Mouse (Mus musculus) forebrain, embryonic 11.5 days (tissue): ENCODE data around the gene Ppp1r3c. TPM values are rescaled to one million over a fixed set of nuclear protein-coding genes. Genes with fewer than 3 reads are reported as not detected.

Source experiments
- ATAC-seq: fragments of 200-750 bp; cut with Nextera tagmentation; replicated peaks from 2 replicates; pipeline ENCODE4 v1.8.0; 2017; ENCODE audit warnings: moderate TSS enrichment; ENCODE audit not compliant: low FRiP score
- DNase-seq: peaks from one replicate; pipeline ENCODE4 v3.0.0-alpha.2; 2017; ENCODE audit warnings: low spot score
- H3K27ac ChIP-seq: fragments of 300-500 bp; sonication (generic); 2 replicates; pipeline ENCODE4 v1.5.1; 2014; ENCODE audit warnings: low read depth, low read length
- H3K27me3 ChIP-seq: fragments of 300-500 bp; sonication (generic); 2 replicates; pipeline ENCODE4 v1.6.1; 2014; ENCODE audit warnings: mild to moderate bottlenecking, low read length, mixed read lengths; ENCODE audit not compliant: control insufficient read depth, insufficient read depth
- H3K36me3 ChIP-seq: fragments of 300-500 bp; sonication (generic); 2 replicates; pipeline ENCODE4 v1.6.1; 2014; ENCODE audit warnings: mild to moderate bottlenecking, low read length, moderate library complexity, mixed read lengths; ENCODE audit not compliant: control insufficient read depth, insufficient read depth
- H3K4me1 ChIP-seq: fragments of 300-500 bp; sonication (generic); replicated peaks from 2 replicates; pipeline ENCODE4 v1.6.1; 2014; ENCODE audit warnings: low read length, mixed read lengths; ENCODE audit not compliant: control insufficient read depth, insufficient read depth
- H3K4me2 ChIP-seq: fragments of 300-500 bp; sonication (generic); 2 replicates; pipeline ENCODE4 v1.6.1; 2014; ENCODE audit warnings: low read depth, mild to moderate bottlenecking, low read length, moderate library complexity, mixed read lengths; ENCODE audit not compliant: severe bottlenecking
- H3K4me3 ChIP-seq: fragments of 300-500 bp; sonication (generic); 2 replicates; pipeline ENCODE4 v1.5.1; 2014; ENCODE audit warnings: low read depth, low read length
- H3K9ac ChIP-seq: fragments of 300-500 bp; sonication (generic); 2 replicates; pipeline ENCODE4 v1.6.1; 2014; ENCODE audit warnings: low read length
- H3K9me3 ChIP-seq: fragments of 300-500 bp; sonication (generic); 2 replicates; pipeline ENCODE4 v1.6.1; 2016; ENCODE audit warnings: low read length, mixed read lengths; ENCODE audit not compliant: control insufficient read depth
- WGBS: fragments of 180-500 bp; shearing (Covaris S2); extraction: QIAGEN DNeasy Blood & Tissue Kit; methylation state at CpG from one replicate; pipeline ENCODE4 v1.1.7; 2014; 5-methylcytosine and 5-hydroxymethylcytosine counted together
- polyA plus RNA-seq: library from polyadenylated mRNA; unstranded; fragments of >200 nt; fragmentation: Nextera tagmentation; extraction: Ambion mirVana; gene quantifications from 2 replicates; pipeline ENCODE4 v1.2.1, GENCODE M21; 2014

Ppp1r3c gene
- polyA plus RNA-seq, 1 experiment from 2014 or later: 2.1 TPM

GRCm38 (mm10) chr19:36696601-36697122 is 39.8 kb downstream of the Ppp1r3c start:
- ATAC-seq (no peak), DNase-seq (no peak)

GRCm38 (mm10) chr19:36693530-36693929 is 42.9 kb downstream of the Ppp1r3c start:
- DNase-seq (peak; percentile 2), ATAC-seq (no peak)

More at GRCm38 (mm10) chr19:36696601-36697122, 39.8 kb downstream of the Ppp1r3c start:
- Histone ChIP-seq H3K4me2 (no peak overlapping the region), H3K4me3 (no peak overlapping the region), H3K4me1 (no peaks in the 10 kb centered on the region), H3K27ac (no peak overlapping the region), H3K9me3 (no peaks in the 10 kb centered on the region), H3K36me3 (no peaks in the 10 kb centered on the region), H3K27me3 (no peaks in the 10 kb centered on the region), H3K9ac (no peak overlapping the region)
- WGBS: 80% methylated on average over 7 of the region's 7 CpGs

DNA sequence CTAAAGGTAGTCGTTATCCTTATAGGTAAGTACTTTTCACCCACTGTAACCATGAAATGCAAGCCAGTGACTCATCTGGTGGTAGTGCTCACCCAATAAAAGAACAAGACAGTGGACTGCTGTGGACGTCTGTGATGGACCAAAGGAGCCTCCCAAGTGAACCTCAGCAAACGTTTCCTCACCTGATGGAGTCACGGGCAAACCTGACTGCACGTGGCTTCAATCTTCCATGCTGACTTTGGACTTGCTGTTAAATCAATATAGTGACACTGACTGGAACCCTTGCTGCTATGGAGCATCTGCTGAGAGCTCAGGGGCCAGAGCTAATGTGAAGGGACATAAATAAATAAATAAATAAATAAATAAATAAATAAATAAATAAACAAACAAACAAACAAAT is 44.5 kb downstream of the Ppp1r3c start:
- WGBS: 86% methylated on average over 5 of the region's 5 CpGs

More at GRCm38 (mm10) chr19:36693530-36693929, 42.9 kb downstream of the Ppp1r3c start:
- H3K4me3 ChIP-seq: no peak overlapping the region
- no peaks in the 10 kb centered on the region for H3K27me3 ChIP-seq
- no peak overlapping the region for H3K9ac ChIP-seq
- 85% methylated on average over 2 of the region's 2 CpGs for WGBS
- H3K4me1 ChIP-seq: no peaks in the 10 kb centered on the region
- no peaks in the 10 kb centered on the region for H3K9me3 ChIP-seq
- H3K27ac ChIP-seq: no peak overlapping the region
- H3K4me2 ChIP-seq: no peak overlapping the region
- H3K36me3 ChIP-seq: no peaks in the 10 kb centered on the region

DNA sequence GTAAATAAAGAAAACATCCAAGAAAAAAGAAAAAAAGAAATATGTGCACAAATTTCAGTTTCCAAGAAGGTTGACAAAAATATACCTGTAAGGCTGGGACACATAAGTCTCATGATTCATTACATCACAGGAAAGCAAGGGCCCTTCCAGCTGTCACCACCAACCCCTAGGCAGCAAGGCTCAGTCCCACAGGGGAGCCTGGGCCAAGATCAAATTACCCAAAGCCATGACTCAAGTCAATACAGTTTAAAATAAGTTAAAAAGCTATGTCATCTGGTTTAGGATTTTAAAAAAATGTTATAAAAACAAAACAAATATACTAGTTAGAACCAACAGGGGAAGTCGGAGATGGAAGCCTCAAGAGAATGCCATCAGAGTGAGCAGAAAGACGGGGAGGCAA is 45.2 kb downstream of the Ppp1r3c start:
- DNase-seq: peak; percentile 14
- no peak overlapping the region for H3K27ac ChIP-seq

More for the DNA sequence above, 44.5 kb downstream of the Ppp1r3c start:
- H3K9me3 ChIP-seq: no peaks in the 10 kb centered on the region
- H3K27ac ChIP-seq: no peak overlapping the region
- DNase-seq (no peak), ATAC-seq (no peak)
- no peaks in the 10 kb centered on the region for H3K4me1 ChIP-seq
- H3K4me2 ChIP-seq: no peak overlapping the region
- H3K9ac ChIP-seq: no peak overlapping the region
- no peak overlapping the region for H3K4me3 ChIP-seq
- H3K27me3 ChIP-seq: no peaks in the 10 kb centered on the region
- no peaks in the 10 kb centered on the region for H3K36me3 ChIP-seq

GRCm38 (mm10) chr19:36689205-36689604 is 47.2 kb downstream of the Ppp1r3c start:
- H3K4me1 ChIP-seq: no peaks in the 10 kb centered on the region
- ATAC-seq: no peak
- no peak overlapping the region for H3K4me3 ChIP-seq
- peak; percentile 37 for DNase-seq
- H3K4me2 ChIP-seq: no peak overlapping the region
- no peak overlapping the region for H3K27ac ChIP-seq
- no peaks in the 10 kb centered on the region for H3K9me3 ChIP-seq
- no peaks in the 10 kb centered on the region for H3K36me3 ChIP-seq
- H3K27me3 ChIP-seq: no peaks in the 10 kb centered on the region
- H3K9ac ChIP-seq: no peak overlapping the region
- 54% methylated on average over 5 of the region's 5 CpGs for WGBS

More for the DNA sequence above, 45.2 kb downstream of the Ppp1r3c start:
- no peaks in the 10 kb centered on the region for H3K4me1 ChIP-seq
- no peaks in the 10 kb centered on the region for H3K27me3 ChIP-seq
- H3K36me3 ChIP-seq: no peaks in the 10 kb centered on the region
- 84% methylated on average over 2 of the region's 2 CpGs for WGBS
- no peaks in the 10 kb centered on the region for H3K9me3 ChIP-seq
- H3K9ac ChIP-seq: no peak overlapping the region
- ATAC-seq: no peak
- no peak overlapping the region for H3K4me3 ChIP-seq
- no peak overlapping the region for H3K4me2 ChIP-seq

DNA sequence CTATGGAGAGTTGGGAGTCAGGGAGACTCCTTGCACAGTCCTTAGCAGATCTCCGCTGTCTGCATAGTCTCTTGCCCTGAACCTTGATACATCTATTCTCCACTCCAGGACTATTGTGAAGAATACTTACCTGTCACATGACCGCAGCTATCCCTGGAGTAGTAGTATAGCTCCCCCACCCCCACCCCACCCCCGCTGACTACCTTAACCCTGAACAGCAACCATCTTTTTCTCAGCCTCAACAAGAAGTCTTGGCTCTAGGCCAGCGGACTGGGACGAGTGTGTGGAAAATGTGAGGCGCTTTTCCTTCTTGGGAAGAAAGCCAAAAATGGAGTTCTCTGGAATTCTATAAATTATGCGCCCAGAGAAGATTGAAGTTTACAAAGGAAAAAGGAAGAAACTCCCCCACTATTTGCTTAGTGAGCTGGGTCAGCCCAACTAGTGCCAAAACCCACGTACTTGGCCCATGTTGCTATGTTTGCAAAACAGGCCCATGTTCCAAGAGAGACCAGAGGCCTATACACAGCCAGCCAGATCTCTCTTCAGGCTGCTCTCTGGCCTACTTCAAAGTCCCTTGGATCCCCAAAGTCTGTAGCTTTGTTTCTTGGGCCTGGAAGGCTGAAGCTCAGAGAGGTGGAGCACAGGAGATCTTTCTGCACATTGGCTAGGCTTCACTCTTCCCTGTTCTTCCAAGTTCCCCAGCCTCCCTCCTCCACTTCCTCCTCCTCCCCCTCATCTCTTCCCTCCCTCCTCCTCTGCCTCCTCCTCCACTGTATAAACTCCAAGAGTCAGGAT is 48.4 kb downstream of the Ppp1r3c start:
- Histone ChIP-seq H3K4me3 (no peak overlapping the region), H3K36me3 (no peaks in the 10 kb centered on the region), H3K4me1 (no peaks in the 10 kb centered on the region), H3K9ac (no peak overlapping the region), H3K27ac (no peak overlapping the region), H3K27me3 (no peaks in the 10 kb centered on the region), H3K9me3 (no peaks in the 10 kb centered on the region), H3K4me2 (no peak overlapping the region)
- 87% methylated on average over 8 of the region's 8 CpGs for WGBS
- DNase-seq (no peak), ATAC-seq (no peak)

- H3K27me3 ChIP-seq: no peaks in the 10 kb centered on the region
- DNase-seq (no peak), ATAC-seq (no peak)
- H3K27ac ChIP-seq: no peak overlapping the region
- H3K9ac ChIP-seq: no peak overlapping the region
- no peaks in the 10 kb centered on the region for H3K4me1 ChIP-seq
- H3K9me3 ChIP-seq: no peaks in the 10 kb centered on the region
- H3K4me3 ChIP-seq: no peak overlapping the region
- 89% methylated on average over 9 of the region's 9 CpGs for WGBS
- H3K4me2 ChIP-seq: no peak overlapping the region
- no peaks in the 10 kb centered on the region for H3K36me3 ChIP-seq
Measured at GRCm38 (mm10) chr19:36687044-36687443, 49.4 kb downstream of the Ppp1r3c start.

DNA sequence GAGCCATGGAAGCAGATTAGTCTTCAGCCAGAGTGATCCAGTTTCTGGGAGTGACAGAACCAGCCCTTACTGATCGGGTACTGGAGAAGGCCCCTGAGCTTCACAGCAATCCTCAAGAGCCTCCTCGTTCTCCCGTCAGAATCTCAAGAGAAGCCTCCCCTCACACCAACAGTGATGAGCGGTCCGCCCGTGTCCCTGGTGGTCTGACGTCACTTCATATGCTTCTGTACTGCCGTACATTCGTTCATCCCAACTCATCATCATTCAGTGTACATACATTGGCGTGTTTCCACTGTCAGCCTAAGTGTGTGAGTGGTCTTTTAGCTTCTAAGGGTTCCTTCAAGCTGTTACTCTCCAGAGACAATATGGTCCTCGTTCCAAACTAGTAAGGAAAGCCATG is 50.4 kb downstream of the Ppp1r3c start:
- ATAC-seq (no peak), DNase-seq (peak; percentile 5)
- H3K27ac ChIP-seq: no peak overlapping the region
- no peaks in the 10 kb centered on the region for H3K36me3 ChIP-seq
- no peaks in the 10 kb centered on the region for H3K4me1 ChIP-seq
- no peak overlapping the region for H3K4me2 ChIP-seq
- H3K9me3 ChIP-seq: no peaks in the 10 kb centered on the region
- H3K9ac ChIP-seq: no peak overlapping the region
- no peaks in the 10 kb centered on the region for H3K27me3 ChIP-seq
- whole genome bisulfite sequencing: 90% methylated on average over 11 of the region's 11 CpGs
- no peak overlapping the region for H3K4me3 ChIP-seq

DNA sequence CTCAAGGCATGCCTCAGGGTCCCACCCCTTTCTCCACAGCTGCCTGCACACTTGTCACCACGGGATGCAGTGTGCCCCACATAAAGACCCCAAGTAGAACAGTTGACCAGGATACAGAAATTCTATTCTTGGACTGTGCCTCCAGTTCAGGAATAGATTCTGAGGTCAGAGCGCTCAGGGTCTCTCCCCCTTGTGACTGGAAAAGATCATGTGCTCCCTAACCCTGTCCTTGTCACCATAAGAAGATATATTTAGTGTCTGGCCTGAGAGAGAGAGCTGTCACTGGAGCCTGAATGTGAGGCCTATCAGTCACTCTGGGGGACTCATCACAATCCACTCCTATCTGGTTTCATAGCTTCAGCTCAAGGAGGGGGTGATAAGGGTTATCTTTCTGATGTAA is 53.9 kb downstream of the Ppp1r3c start:
- Histone ChIP-seq H3K36me3 (no peaks in the 10 kb centered on the region), H3K27me3 (no peaks in the 10 kb centered on the region), H3K4me2 (no peak overlapping the region), H3K9me3 (no peaks in the 10 kb centered on the region), H3K4me1 (peaks cover 6% of the 10 kb centered on the region; the same call in 1 of the 2 replicates), H3K4me3 (no peak overlapping the region), H3K27ac (no peak overlapping the region), H3K9ac (no peak overlapping the region)
- WGBS: 77% methylated on average over 2 of the region's 2 CpGs
- DNase-seq (no peak), ATAC-seq (no peak)
